Mouse (Mus musculus) midbrain, postnatal 0 days (tissue): ENCODE data around the gene Pou6f2. TPM values are rescaled to one million over a fixed set of nuclear protein-coding genes. Genes with fewer than 3 reads are reported as not detected.

Experiments used
- ATAC-seq: fragments of 200-750 bp; cut with Nextera tagmentation; 2 replicates; pipeline ENCODE4 v1.8.0; 2017; ENCODE audit warnings: moderate number of reproducible peaks, mild to moderate bottlenecking, moderate TSS enrichment, moderate library complexity; ENCODE audit not compliant: low FRiP score
- DNase-seq: peaks from one replicate; pipeline ENCODE4 v3.0.0-alpha.2; 2015; ENCODE audit warnings: low spot score
- H3K27ac ChIP-seq: fragments of 300-500 bp; sonication (generic); 2 replicates; pipeline ENCODE4 v1.5.1; 2014; ENCODE audit warnings: low read depth, mild to moderate bottlenecking, low read length, mixed read lengths
- H3K27me3 ChIP-seq: fragments of 300-500 bp; sonication (generic); 2 replicates; pipeline ENCODE4 v1.6.1; 2014; ENCODE audit warnings: low read length, control low read depth, mixed read lengths; ENCODE audit not compliant: insufficient read depth
- H3K36me3 ChIP-seq: fragments of 300-500 bp; sonication (generic); 2 replicates; pipeline ENCODE4 v1.6.1; 2014; ENCODE audit warnings: low read length, control low read depth, mixed read lengths; ENCODE audit not compliant: insufficient read depth
- H3K4me1 ChIP-seq: fragments of 300-500 bp; sonication (generic); 2 replicates; pipeline ENCODE4 v1.6.1; 2014; ENCODE audit warnings: mild to moderate bottlenecking, control low read depth, antibody characterized with exemption, low read length, mixed read lengths; ENCODE audit not compliant: insufficient read depth
- H3K4me2 ChIP-seq: fragments of 300-500 bp; sonication (generic); 2 replicates; pipeline ENCODE4 v1.6.1; 2014; ENCODE audit warnings: low read depth, mild to moderate bottlenecking, low read length, mixed read lengths; ENCODE audit not compliant: poor library complexity, severe bottlenecking
- H3K4me3 ChIP-seq: fragments of 300-500 bp; sonication (generic); 2 replicates; pipeline ENCODE4 v1.5.1; 2014; ENCODE audit warnings: low read depth, mild to moderate bottlenecking, low read length, moderate library complexity
- H3K9ac ChIP-seq: fragments of 300-500 bp; sonication (generic); replicated peaks from 2 replicates; pipeline ENCODE4 v1.6.1; 2014; ENCODE audit warnings: mild to moderate bottlenecking, low read length, moderate library complexity, mixed read lengths; ENCODE audit not compliant: poor library complexity, severe bottlenecking
- H3K9me3 ChIP-seq: fragments of 300-500 bp; sonication (generic); 2 replicates; pipeline ENCODE4 v1.6.1; 2016; ENCODE audit warnings: low read length, control low read depth
- CTCF ChIP-seq: IDR thresholded peaks from 2 replicates; pipeline ENCODE4 v1.5.1; 2016; ENCODE audit warnings: antibody characterized with exemption, mild to moderate bottlenecking
- WGBS: fragments of 180-500 bp; shearing (Covaris S2); extraction: QIAGEN DNeasy Blood & Tissue Kit; methylation state at CpG from one replicate; pipeline ENCODE4 v1.1.7; 2014; 5-methylcytosine and 5-hydroxymethylcytosine counted together
- polyA plus RNA-seq: library from polyadenylated mRNA; unstranded; fragments of >200 nt; fragmentation: Nextera tagmentation; extraction: Ambion mirVana; gene quantifications from 2 replicates; pipeline ENCODE4 v1.2.1, GENCODE M21; 2015
- total RNA-seq: library from RNA; depleted of rRNA; stranded (reverse); fragments of >200 nt; gene quantifications from 2 replicates; pipeline ENCODE4 v1.2.3, GENCODE M21; 2014

The Pou6f2 gene
- total and polyA plus RNA-seq, 2 experiments from 2014 or later: 1.8 to 14.1 TPM

DNA sequence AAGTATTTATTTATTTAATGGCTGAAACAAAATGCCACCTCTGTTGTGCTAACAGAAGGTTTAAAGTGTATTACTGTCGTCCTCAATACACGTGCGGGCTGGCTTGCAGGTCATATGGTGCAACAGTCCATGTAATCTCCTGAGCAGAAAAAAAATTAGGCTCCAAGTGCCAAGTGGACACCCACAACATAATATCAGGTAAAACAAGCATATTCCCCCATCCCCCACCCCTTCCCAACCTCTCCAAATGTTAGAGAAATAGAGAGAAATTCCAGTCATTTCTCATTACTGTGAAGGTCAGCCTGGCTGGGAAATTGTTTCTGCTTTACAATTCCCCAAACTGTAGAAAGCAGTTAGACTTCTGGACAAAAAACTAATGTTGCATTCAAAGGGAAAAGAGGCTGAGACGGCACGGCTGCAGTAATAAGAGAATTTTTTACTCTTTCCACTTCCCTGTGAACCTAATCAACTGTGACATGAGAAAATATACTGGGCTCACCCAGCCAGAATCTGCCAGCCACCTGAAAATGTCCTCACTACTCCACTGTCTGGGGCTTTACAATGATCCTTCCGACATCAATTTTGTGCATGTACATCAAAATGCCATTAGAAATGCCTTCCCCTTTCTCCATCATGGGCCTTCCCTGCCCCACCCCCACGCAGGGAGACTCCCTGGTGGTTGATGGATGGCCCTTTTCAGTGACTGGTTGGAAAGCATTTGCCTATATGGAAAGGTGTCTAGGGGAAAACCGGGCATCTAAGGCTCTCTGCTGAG is 192.8 kb downstream of the Pou6f2 start:
- Histone ChIP-seq H3K9ac (no peak overlapping the region), H3K27me3 (no peaks in the 10 kb centered on the region), H3K4me3 (no peak overlapping the region), H3K9me3 (no peaks in the 10 kb centered on the region), H3K4me1 (no peaks in the 10 kb centered on the region; the same call in 1 of the 2 replicates), H3K36me3 (no peaks in the 10 kb centered on the region), H3K27ac (0 out of 2 replicates have a peak overlapping the region, but pooled peaks have one; percentile 12), H3K4me2 (no peak overlapping the region)
- peak; percentile 21 for DNase-seq
- WGBS: 37% methylated on average over 8 of the region's 8 CpGs
- TF ChIP-seq CTCF: no peak
- no peak for ATAC-seq

- no peaks in the 10 kb centered on the region for H3K4me1 ChIP-seq
- H3K9ac ChIP-seq: no peak overlapping the region
- peak; percentile 56 for DNase-seq
- no peak for ATAC-seq
- no peaks in the 10 kb centered on the region for H3K9me3 ChIP-seq
- 59% methylated on average over 3 of the region's 3 CpGs for WGBS
- peak; percentile 72 for TF ChIP-seq CTCF
- no peak overlapping the region for H3K4me3 ChIP-seq
- no peaks in the 10 kb centered on the region for H3K36me3 ChIP-seq
- no peak overlapping the region for H3K27ac ChIP-seq
- H3K27me3 ChIP-seq: no peaks in the 10 kb centered on the region
- H3K4me2 ChIP-seq: no peak overlapping the region
These were observed 223.5 kb downstream of the Pou6f2 start for GRCm38 (mm10) chr13:18174003-18174402.

DNA sequence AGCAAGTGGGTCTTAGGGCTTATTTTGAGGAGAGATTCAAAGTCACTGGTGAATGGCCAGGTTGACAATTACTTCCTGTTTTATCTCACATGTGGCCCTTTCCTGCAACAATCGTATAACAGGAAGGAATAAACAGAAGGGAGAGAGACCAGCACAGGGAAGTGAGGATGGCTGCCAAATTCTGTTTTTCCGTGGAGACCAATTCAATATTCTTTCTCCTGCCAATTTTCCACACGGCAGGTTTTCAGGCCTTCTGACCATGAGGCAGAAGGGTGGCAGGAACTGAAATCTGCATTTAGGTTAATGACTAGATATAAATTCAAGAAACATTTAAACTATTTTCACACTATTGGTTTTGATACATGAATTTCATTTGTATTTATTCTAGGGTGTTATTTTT is 224.5 kb downstream of the Pou6f2 start:
- H3K36me3 ChIP-seq: no peaks in the 10 kb centered on the region
- H3K27me3 ChIP-seq: no peaks in the 10 kb centered on the region
- ATAC-seq (no peak), DNase-seq (peak; percentile 55)
- H3K9me3 ChIP-seq: no peaks in the 10 kb centered on the region
- 41% methylated on average over 3 of the region's 3 CpGs for WGBS
- no peak overlapping the region for H3K9ac ChIP-seq
- H3K4me2 ChIP-seq: no peak overlapping the region
- TF ChIP-seq CTCF: no peak
- H3K27ac ChIP-seq: no peak overlapping the region
- H3K4me1 ChIP-seq: no peaks in the 10 kb centered on the region
- H3K4me3 ChIP-seq: no peak overlapping the region

DNA sequence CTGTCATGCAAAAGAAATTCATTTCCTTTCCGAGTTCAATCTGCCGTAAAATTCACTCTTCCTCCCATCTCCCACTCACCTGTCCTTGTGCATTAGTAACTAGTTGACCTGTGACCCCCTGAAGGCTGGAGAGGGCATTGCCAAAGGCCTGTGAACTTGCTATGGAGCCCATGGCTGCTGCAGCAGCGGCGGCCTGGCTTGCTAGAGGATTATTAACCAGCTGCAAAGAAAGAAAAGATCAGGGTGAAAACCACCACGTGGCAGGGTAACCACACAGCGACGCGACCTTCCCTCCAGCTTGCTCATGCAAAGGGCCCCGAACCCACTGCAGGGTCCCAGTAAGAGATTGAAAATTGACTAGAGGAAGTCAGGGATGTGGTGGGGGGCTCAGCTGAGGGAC is 225.2 kb downstream of the Pou6f2 start:
- no peak overlapping the region for H3K4me3 ChIP-seq
- H3K4me2 ChIP-seq: no peak overlapping the region
- DNase-seq (no peak), ATAC-seq (no peak)
- H3K4me1 ChIP-seq: no peaks in the 10 kb centered on the region
- no peaks in the 10 kb centered on the region for H3K27me3 ChIP-seq
- TF ChIP-seq CTCF: no peak
- no peak overlapping the region for H3K27ac ChIP-seq
- H3K36me3 ChIP-seq: no peaks in the 10 kb centered on the region
- H3K9ac ChIP-seq: no peak overlapping the region
- no peaks in the 10 kb centered on the region for H3K9me3 ChIP-seq
- 26% methylated on average over 9 of the region's 9 CpGs for WGBS

GRCm38 (mm10) chr13:18164182-18164581 is 233.3 kb downstream of the Pou6f2 start:
- Histone ChIP-seq H3K27ac (no peak overlapping the region), H3K9ac (no peak overlapping the region), H3K36me3 (no peaks in the 10 kb centered on the region), H3K4me2 (no peak overlapping the region), H3K27me3 (no peaks in the 10 kb centered on the region), H3K4me3 (no peak overlapping the region), H3K4me1 (no peaks in the 10 kb centered on the region), H3K9me3 (no peaks in the 10 kb centered on the region)
- DNase-seq (no peak), ATAC-seq (no peak)
- TF ChIP-seq CTCF: no peak
- 100% methylated on average over 1 of the region's 1 CpGs for WGBS

DNA sequence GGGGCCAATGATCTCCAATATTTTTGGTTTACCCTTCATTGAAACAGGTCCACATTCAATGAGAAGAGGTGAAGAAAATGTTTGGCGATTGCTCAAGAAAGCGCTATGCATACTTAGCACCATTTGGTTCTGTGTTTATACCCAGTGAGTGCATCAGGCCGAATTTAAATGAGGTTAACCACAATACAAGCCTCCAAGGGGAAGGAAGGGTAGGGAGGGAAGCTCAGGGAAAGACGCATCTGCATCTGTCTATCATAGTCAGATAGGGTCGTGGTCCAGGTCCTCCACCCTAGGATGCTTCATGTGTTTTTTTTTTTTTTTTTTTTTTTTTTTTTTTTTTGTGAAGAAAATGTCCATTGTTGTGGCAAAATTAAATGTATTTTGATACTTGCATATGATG is 236.9 kb downstream of the Pou6f2 start:
- no peak for DNase-seq
- no peak overlapping the region for H3K4me3 ChIP-seq
- ATAC-seq: no peak
- H3K36me3 ChIP-seq: no peaks in the 10 kb centered on the region
- WGBS: 68% methylated on average over 5 of the region's 5 CpGs
- H3K9me3 ChIP-seq: no peaks in the 10 kb centered on the region
- no peak overlapping the region for H3K4me2 ChIP-seq
- TF ChIP-seq CTCF: no peak
- H3K9ac ChIP-seq: no peak overlapping the region
- H3K27me3 ChIP-seq: no peaks in the 10 kb centered on the region
- H3K27ac ChIP-seq: no peak overlapping the region
- no peaks in the 10 kb centered on the region for H3K4me1 ChIP-seq
